Mouse (Mus musculus) 3134 (cell line): ENCODE measurements at regions not wholly inside any gene's neighbourhood (a gene's known extent, or its start where the extent isn't known, plus 50 kb on each side); places are given as distances from the start of the nearest gene placed in this dataset.
"Not testable (repeated sequence)": the region's sequence is repeated elsewhere in the genome, so short reads cannot be mapped to it uniquely, and the experiment has no call there.

ENCODE experiments used
- DNase-seq: peaks from one replicate; pipeline ENCODE4 v3.0.0-alpha.2; 2011; ENCODE audit warnings: low spot score; ENCODE audit not compliant: insufficient read length; ENCODE audit errors: extremely low read depth

- peak; percentile 9 for DNase-seq
Observed at GRCm38 (mm10) chr8:20436956-20437355, 73.9 kb upstream of the Gm15319 start.

GRCm38 (mm10) chr8:20433236-20433635, 70.2 kb upstream of the Gm15319 start:
- DNase-seq, result not testable (repeated sequence)

- DNase-seq, result not testable (repeated sequence)
Observed at GRCm38 (mm10) chr8:20429469-20429868, 66.5 kb upstream of the Gm15319 start.

- not testable (repeated sequence) for DNase-seq
Observed at GRCm38 (mm10) chr8:20424903-20425222, 61.9 kb upstream of the Gm15319 start.

- peak; percentile 94 for DNase-seq
Observed at GRCm38 (mm10) chr8:20424104-20424902, 61.3 kb upstream of the Gm15319 start.

GRCm38 (mm10) chr8:20420807-20421206, 57.8 kb upstream of the Gm15319 start:
- not testable (repeated sequence) for DNase-seq
